Mouse (Mus musculus) neural tube, embryonic 12.5 days (tissue): ENCODE measurements at regions not wholly inside any gene's neighbourhood (a gene's known extent, or its start where the extent isn't known, plus 50 kb on each side); places are given as distances from the start of the nearest gene placed in this dataset.

ENCODE experiments used
- ATAC-seq: fragments of 200-750 bp; cut with Nextera tagmentation; 2 replicates; pipeline ENCODE4 v1.8.0; 2017; ENCODE audit warnings: low read depth, mild to moderate bottlenecking, moderate TSS enrichment, moderate library complexity; ENCODE audit not compliant: low FRiP score
- H3K27ac ChIP-seq: fragments of 300-500 bp; sonication (generic); 2 replicates; pipeline ENCODE4 v1.5.1; 2016
- H3K27me3 ChIP-seq: fragments of 300-500 bp; sonication (generic); replicated peaks from 2 replicates; pipeline ENCODE4 v1.6.1; 2016; ENCODE audit warnings: mild to moderate bottlenecking
- H3K36me3 ChIP-seq: fragments of 300-500 bp; sonication (generic); 2 replicates; pipeline ENCODE4 v1.6.1; 2016; ENCODE audit warnings: mild to moderate bottlenecking
- H3K4me1 ChIP-seq: fragments of 300-500 bp; sonication (generic); 2 replicates; pipeline ENCODE4 v1.6.1; 2016
- H3K4me2 ChIP-seq: fragments of 300-500 bp; sonication (generic); replicated peaks from 2 replicates; pipeline ENCODE4 v1.6.1; 2016; ENCODE audit warnings: mild to moderate bottlenecking
- H3K4me3 ChIP-seq: fragments of 300-500 bp; sonication (generic); 2 replicates; pipeline ENCODE4 v1.5.1; 2016
- H3K9ac ChIP-seq: fragments of 300-500 bp; sonication (generic); 2 replicates; pipeline ENCODE4 v1.6.1; 2016; ENCODE audit warnings: mild to moderate bottlenecking
- H3K9me3 ChIP-seq: fragments of 300-500 bp; sonication (generic); 2 replicates; pipeline ENCODE4 v1.6.1; 2016; ENCODE audit warnings: mild to moderate bottlenecking
- WGBS: fragments of 180-500 bp; shearing (Covaris S2); methylation state at CpG from one replicate; pipeline ENCODE4 v1.1.7; 2016; 5-methylcytosine and 5-hydroxymethylcytosine counted together

DNA sequence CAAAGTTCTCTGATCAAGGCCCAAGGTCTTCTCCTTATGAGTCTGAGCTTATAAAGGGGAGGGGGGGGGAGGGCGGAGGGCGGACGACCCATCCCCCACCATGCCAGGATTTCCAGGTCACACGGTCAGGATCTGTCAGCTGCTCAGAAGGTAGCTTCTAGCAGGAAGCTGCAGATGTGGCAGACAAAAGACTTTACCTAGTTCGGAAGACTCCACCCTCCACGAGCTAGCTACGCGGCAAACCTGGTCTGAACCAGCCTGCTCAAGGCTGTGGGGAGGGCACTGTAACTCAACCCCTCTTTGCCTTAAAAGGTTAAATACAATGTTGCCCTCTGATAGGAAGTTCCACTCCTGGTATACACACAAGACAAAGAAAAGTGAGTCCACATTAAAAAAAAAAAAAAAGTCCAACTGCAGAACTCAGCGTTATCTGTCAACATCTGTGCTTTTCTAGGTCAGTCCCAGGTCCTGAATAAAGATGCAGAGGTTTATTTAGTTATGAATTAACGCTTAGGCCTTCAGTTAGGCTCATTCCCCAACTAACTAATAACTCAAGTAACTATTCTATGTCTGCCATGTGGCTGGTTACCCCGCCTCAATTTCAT lies 108.7 kb downstream of the Rpl14 start:
- Histone ChIP-seq H3K27ac (no peak overlapping the region), H3K4me3 (no peak overlapping the region), H3K9me3 (no peaks in the 10 kb centered on the region), H3K36me3 (no peaks in the 10 kb centered on the region), H3K4me1 (peaks cover 40% of the 10 kb centered on the region), H3K4me2 (no peak overlapping the region), H3K27me3 (no peaks in the 10 kb centered on the region), H3K9ac (no peak overlapping the region)
- 47% methylated on average over 11 of the region's 11 CpGs for WGBS
- ATAC-seq, result no peak

DNA sequence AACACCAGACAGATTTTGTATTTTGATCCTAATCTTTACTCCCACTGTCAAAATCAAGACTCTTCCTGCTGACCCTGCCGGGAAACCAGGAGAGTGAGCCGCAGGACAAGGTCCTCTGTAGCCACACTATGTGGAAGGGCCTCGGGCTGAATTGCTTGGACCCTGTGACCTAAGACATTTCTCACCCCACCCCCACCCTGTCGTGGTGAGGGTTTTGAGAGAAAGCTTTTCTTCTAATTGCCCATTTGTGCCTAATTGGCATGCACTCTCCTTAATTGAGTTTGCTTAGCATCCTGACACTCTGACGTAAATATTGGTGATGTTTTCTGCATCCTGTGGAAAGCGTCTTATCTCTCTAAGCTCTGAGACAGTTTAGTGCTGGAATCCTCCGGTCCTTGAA lies 110.2 kb downstream of the Rpl14 start:
- Histone ChIP-seq H3K4me1 (peaks cover 25% of the 10 kb centered on the region), H3K4me2 (no peak overlapping the region), H3K9ac (no peak overlapping the region), H3K27ac (no peak overlapping the region), H3K36me3 (no peaks in the 10 kb centered on the region), H3K27me3 (no peaks in the 10 kb centered on the region), H3K4me3 (no peak overlapping the region), H3K9me3 (no peaks in the 10 kb centered on the region)
- no peak for ATAC-seq
- WGBS, result 29% methylated on average over 7 of the region's 7 CpGs

DNA sequence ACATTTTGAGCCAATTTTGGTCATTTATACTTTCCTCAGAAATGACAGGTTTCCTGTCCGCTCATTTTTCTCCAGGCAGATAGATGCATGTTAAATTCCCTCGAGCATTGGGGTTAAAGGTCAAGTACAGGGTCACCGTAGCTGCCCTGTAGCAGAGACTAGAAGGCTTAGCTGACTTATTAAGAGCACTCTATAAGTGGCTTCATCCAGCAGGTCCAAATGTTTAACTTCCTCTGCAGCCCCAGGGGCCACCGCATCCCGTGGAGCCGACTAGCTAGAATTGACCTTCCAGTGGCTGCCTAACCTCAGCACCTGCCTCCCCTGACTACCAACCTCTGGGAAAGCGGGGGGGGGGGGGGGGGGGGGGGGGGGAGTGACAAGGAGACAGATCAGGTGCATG lies 114.7 kb downstream of the Rpl14 start:
- 26% methylated on average over 6 of the region's 7 CpGs for WGBS
- no peak for ATAC-seq
- H3K9ac ChIP-seq, result no peak overlapping the region
- H3K36me3 ChIP-seq, result no peaks in the 10 kb centered on the region
- H3K27ac ChIP-seq, result no peak overlapping the region
- no peak overlapping the region for H3K4me2 ChIP-seq
- H3K4me1 ChIP-seq, result peaks cover 28% of the 10 kb centered on the region
- H3K9me3 ChIP-seq, result no peaks in the 10 kb centered on the region
- H3K4me3 ChIP-seq, result no peak overlapping the region
- no peaks in the 10 kb centered on the region for H3K27me3 ChIP-seq

DNA sequence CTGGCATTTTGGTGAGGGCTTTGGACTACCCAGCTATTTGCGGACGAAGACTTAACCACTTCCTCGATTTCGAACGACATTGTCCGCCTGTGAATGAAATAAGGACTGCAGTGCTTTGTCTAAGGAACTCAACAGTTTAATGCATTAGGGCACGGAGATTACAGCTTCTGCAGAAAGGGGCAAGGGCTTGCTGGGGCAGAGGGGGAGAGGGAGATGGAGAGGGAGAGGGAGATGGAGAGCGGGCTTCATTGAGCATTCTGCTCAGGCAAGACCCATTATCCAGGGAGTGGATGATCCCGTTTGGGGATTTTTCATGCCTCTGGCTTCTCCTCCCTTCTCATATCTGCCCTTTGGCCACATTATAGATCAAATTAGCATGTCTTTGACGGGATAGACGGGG lies 117.8 kb downstream of the Rpl14 start:
- Histone ChIP-seq H3K4me2 (no peak overlapping the region), H3K9ac (no peak overlapping the region), H3K36me3 (no peaks in the 10 kb centered on the region), H3K27ac (no peak overlapping the region), H3K9me3 (no peaks in the 10 kb centered on the region), H3K4me3 (no peak overlapping the region), H3K27me3 (no peaks in the 10 kb centered on the region), H3K4me1 (peaks cover 41% of the 10 kb centered on the region)
- 47% methylated on average over 11 of the region's 11 CpGs for WGBS
- no peak for ATAC-seq

DNA sequence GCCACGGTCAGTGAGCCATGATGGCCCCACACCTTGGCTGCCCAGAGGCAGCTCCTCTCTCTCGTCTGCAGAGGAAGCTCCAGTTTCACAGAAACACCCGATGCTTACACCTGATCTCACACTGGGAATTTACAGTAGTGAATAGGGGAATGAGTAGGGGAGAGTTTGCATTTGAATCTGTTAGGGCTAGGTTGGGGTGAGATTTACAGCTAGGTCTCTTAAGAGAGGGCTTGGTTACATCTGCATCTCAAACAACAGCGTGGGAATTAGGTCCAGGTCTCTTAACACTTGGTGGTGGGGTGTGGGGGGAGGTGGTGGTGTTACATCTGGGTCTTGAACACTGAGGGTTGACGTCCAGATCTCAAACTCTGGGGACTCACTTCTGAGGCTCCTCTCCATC lies 119.3 kb downstream of the Rpl14 start:
- H3K27ac ChIP-seq, result peak overlapping the region; percentile 39; the same call in 1 of the 2 replicates
- H3K9me3 ChIP-seq, result no peaks in the 10 kb centered on the region
- peak overlapping the region; percentile 51 for H3K4me2 ChIP-seq
- 20% methylated on average over 5 of the region's 5 CpGs for WGBS
- H3K27me3 ChIP-seq, result no peaks in the 10 kb centered on the region
- no peak for ATAC-seq
- no peak overlapping the region for H3K9ac ChIP-seq
- H3K4me3 ChIP-seq, result no peak overlapping the region
- peaks cover 41% of the 10 kb centered on the region for H3K4me1 ChIP-seq
- H3K36me3 ChIP-seq, result no peaks in the 10 kb centered on the region

DNA sequence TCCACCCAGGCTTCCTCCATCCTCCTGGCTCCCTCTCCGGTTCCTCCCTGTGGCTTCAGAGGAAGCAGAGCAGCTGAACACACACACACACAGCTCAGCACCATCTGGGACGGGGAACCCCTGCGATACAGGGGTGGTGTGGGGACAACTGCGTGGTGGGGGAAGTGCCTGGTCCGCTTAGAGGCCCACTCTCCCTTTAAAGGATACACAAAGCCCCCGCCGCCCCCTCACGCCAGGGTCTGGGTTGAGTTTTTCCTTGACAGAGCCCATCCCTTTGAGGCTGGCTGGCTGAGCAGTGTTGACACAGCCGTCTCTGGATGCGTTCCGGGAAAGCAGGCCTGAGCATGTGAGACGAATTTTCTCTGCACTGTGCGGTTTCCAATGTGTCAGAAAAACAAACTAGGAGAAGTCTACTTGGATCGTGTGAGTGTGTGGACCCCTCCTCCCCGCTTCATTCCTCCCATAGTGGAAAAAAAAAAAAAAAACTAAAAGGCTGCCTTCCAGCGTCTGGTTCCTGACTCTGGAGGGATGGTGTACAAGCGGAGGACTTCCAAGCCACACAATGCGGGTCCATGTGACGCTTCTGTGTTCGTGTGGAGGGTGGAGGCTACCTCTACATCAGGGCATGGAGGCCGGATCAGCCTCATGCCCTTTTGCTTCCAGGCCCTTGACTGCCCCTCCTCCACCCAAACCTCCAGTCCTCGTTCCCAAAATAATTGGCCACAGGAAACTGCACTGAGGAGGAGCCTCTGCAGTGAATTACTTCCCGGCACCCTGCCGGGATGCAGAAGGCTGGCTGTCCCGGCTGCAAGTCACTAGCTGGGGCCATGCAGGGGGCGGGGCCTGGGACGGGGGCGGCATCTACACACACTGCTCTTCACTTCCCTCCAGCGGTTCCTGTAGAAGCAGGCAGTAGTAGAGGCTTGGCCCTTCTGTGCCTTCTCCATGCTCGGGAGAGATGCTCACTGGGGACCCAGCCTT lies 120.0 kb downstream of the Rpl14 start:
- peak overlapping the region; percentile 43 for H3K27ac ChIP-seq
- H3K4me3 ChIP-seq, result no peak overlapping the region; the same call in 1 of the 2 replicates
- peak; percentile 92 for ATAC-seq
- peaks cover 41% of the 10 kb centered on the region for H3K4me1 ChIP-seq
- no peaks in the 10 kb centered on the region for H3K36me3 ChIP-seq
- WGBS, result 2% methylated on average over 30 of the region's 30 CpGs
- peak overlapping the region; percentile 51 for H3K4me2 ChIP-seq
- H3K9ac ChIP-seq, result peak overlapping the region; percentile 33; the same call in 1 of the 2 replicates
- H3K27me3 ChIP-seq, result no peaks in the 10 kb centered on the region
- no peaks in the 10 kb centered on the region for H3K9me3 ChIP-seq

DNA sequence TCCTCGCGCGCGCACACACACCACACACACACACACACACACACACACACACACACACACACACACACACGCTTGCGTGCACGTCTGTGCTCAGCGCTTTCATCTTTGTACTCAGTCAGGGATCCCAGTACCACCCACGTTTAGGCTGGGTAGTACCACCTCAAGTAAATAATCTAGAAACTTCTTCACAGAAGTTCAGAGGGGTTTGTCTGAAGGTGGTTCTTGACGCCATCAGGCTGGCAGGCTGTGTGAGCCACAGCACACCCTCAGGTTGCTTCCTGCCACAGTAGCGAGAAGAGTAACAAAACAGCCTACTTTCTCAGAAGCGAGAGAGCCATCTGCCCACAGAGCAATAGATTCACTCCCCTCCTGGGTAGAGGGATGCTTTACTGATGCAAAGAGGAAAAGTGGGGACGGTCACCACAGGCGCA lies 120.7 kb downstream of the Rpl14 start:
- Histone ChIP-seq H3K4me3 (no peak overlapping the region), H3K4me1 (peaks cover 41% of the 10 kb centered on the region), H3K4me2 (peak overlapping the region; percentile 51), H3K27ac (peak overlapping the region; percentile 43), H3K36me3 (no peaks in the 10 kb centered on the region), H3K9ac (no peak overlapping the region), H3K27me3 (no peaks in the 10 kb centered on the region), H3K9me3 (no peaks in the 10 kb centered on the region)
- peak; percentile 69 for ATAC-seq
- 11% methylated on average over 14 of the region's 14 CpGs for WGBS

DNA sequence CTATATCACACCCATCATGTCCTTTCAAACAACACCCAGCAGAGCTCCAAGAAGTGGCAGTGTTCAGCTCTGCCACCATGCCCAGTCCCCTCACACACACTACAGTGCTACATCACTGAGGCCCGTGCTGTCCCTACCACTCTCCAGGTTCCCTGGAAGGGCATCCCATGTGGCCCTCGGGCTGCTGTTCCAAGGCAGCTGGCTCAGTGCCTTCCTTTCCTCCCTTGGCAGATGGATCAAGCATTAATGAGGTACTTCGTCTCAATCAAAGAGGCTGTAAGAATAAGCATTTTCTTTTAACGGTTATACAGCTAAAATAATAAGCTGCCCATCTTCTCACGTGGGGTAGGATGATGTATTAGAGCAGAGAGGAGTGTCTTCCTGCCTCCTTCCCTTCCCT lies 123.2 kb downstream of the Rpl14 start:
- ATAC-seq, result no peak

DNA sequence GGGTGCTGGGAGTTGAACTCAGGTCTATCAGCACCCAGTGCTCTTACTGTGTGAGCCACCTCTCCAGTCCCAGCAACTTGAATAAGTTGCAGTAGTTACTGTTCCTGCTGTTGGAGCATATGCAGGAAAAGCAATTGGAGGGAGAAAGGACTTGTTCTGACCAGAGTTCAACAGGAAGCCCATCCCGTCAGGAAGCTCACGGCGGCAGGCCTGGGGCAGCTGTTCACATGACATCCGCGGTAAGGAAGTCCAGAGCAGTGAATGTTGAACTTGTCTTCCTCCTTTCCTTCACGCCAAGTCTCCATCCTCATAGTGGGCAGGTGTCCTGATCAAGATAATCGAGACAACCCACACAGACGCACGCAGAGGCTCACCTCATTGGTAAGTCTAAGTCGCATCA lies 124.7 kb downstream of the Rpl14 start:
- Histone ChIP-seq H3K4me2 (no peak overlapping the region), H3K4me1 (peaks cover 26% of the 10 kb centered on the region), H3K36me3 (no peaks in the 10 kb centered on the region), H3K27me3 (no peaks in the 10 kb centered on the region), H3K27ac (no peak overlapping the region), H3K9me3 (no peaks in the 10 kb centered on the region), H3K4me3 (no peak overlapping the region), H3K9ac (no peak overlapping the region)
- 93% methylated on average over 10 of the region's 10 CpGs for WGBS
- ATAC-seq, result no peak

More for the DNA sequence above, 123.2 kb downstream of the Rpl14 start:
- Histone ChIP-seq H3K4me3 (no peak overlapping the region), H3K27ac (no peak overlapping the region), H3K9me3 (no peaks in the 10 kb centered on the region), H3K36me3 (no peaks in the 10 kb centered on the region), H3K9ac (no peak overlapping the region), H3K27me3 (no peaks in the 10 kb centered on the region), H3K4me1 (peaks cover 41% of the 10 kb centered on the region), H3K4me2 (no peak overlapping the region)
- WGBS, result 57% methylated on average over 5 of the region's 5 CpGs

DNA sequence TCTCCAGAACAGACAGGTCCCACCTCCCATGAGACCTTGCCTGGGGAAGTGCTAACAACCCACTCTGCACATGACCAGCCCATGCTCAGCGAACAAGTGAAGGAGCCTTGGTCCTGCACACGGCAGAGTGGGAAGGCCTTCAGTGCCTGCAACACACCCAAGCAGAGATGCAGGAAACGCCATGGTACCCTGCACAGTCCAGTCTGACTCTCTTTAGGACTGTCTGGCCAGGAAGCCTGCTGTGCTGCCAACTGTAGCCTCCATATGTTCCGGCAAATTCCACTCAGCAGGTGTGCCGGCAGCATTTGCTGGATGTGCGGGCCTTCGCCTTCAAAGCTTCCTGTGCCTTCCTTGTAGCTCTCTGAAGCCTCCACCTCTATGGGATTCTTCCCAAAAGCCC lies 126.5 kb downstream of the Rpl14 start:
- ATAC-seq, result no peak
- 79% methylated on average over 7 of the region's 7 CpGs for WGBS

DNA sequence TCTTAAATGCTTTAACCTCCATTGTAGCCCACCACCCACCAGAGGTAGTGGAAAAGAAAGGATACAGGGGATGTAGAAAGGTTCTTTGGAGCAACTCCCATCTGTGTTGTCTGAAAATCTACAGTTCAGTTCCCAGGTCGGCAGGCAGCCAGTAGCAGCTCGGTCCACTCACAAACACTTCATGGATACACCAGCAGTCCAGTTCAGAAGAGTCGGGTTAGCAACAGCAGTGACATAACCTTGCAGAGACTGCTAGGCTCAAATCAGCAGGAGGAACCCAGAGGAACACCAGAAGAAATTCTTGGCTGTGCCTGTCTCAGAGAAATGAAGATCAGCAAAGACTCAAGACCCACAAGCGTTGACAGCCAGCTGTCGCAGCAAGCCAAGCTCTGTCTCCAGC lies 128.5 kb downstream of the Rpl14 start:
- 88% methylated on average over 5 of the region's 5 CpGs for WGBS
- H3K9me3 ChIP-seq, result no peaks in the 10 kb centered on the region
- no peak overlapping the region for H3K4me2 ChIP-seq
- no peak for ATAC-seq
- H3K36me3 ChIP-seq, result no peaks in the 10 kb centered on the region
- no peak overlapping the region for H3K9ac ChIP-seq
- no peak overlapping the region for H3K4me3 ChIP-seq
- no peaks in the 10 kb centered on the region for H3K27me3 ChIP-seq
- no peak overlapping the region for H3K27ac ChIP-seq
- peaks cover 15% of the 10 kb centered on the region for H3K4me1 ChIP-seq

More for the DNA sequence above, 126.5 kb downstream of the Rpl14 start:
- no peak overlapping the region for H3K4me3 ChIP-seq
- H3K27me3 ChIP-seq, result no peaks in the 10 kb centered on the region
- no peak overlapping the region for H3K9ac ChIP-seq
- H3K4me1 ChIP-seq, result peaks cover 9% of the 10 kb centered on the region
- H3K36me3 ChIP-seq, result no peaks in the 10 kb centered on the region
- H3K4me2 ChIP-seq, result no peak overlapping the region
- H3K27ac ChIP-seq, result no peak overlapping the region
- H3K9me3 ChIP-seq, result no peaks in the 10 kb centered on the region

DNA sequence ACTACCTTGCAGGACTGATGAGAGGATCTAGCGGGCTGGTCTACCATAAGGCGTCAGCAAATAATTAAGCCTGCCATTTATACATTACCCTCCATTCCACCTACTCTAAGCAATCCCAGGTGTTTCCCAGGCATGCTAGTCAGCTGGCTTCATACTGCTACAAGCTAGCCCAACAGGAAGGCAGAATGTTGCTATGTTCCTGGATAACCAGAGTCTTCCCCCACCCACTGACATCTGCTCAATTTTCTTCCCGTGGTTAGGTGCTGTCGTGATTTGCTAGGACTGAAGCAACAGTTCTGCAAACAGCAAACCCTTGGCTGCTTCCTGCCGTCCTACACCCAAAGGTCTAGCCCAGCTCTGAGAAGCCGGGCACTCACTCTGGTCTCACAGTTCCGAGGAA lies 131.6 kb downstream of the Rpl14 start:
- no peak for ATAC-seq
- Histone ChIP-seq H3K36me3 (no peaks in the 10 kb centered on the region), H3K9ac (no peak overlapping the region), H3K4me2 (no peak overlapping the region), H3K9me3 (no peaks in the 10 kb centered on the region), H3K27ac (no peak overlapping the region; the same call in 1 of the 2 replicates), H3K4me1 (peaks cover 14% of the 10 kb centered on the region), H3K4me3 (no peak overlapping the region), H3K27me3 (no peaks in the 10 kb centered on the region)
- 77% methylated on average over 7 of the region's 7 CpGs for WGBS
